Mouse (Mus musculus): ENCODE data around the gene AU040320.

The AU040320 gene

DNA sequence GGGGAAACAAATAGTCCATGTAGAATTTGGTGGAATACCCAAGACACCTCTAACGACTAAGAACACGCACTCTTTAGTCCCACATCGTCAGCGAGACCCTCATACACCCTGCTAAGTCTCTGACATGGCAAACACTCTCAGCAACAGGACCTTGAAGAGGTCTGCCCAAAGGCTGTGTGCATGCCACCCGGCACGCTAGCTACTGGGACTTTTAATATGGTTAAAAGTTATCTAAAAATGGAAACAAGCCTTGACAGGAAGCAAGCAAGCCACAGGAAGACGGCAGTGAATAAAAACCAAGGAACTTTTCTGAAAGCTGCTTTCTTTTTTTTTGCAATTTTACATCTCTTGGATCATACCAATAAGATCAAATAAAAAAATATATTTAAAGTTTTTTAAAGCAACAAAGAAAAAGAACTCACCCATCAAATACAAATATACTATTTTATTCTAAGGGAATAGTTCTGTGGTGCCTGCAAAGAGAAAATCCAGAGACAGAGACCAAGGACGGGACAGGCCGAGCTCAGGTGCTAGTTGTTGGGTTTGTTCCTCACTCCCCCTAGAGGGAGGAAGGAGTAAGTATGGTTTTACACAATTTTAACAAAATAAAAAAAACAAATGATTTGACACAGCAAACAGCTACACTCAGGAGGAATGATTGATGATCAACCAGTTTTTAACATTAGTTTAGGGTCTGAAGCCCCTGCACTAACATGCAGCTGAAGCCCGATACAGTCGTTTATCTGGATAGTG is 108.3 kb downstream of the AU040320 start:
- DNase-seq = no peak

DNA sequence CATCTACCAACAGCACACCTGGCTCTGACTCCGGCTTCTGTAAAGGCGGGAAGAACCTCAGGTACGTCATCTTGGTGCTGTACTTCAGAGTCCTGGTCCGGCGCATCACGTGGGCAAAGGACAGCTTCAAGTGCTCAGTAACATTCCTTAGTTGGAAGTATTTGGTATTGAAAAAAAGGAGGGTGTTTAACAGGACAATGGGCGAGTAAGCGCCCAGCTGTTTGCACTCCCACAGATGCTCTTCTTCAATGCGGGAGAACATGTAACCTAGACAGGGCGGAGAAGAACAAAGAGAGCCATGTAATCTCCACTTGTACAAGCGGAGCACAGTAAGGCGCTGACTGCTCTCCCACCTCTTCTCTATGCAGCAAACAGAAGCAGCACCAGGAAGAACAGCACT is 115.4 kb downstream of the AU040320 start:
- DNase-seq = no peak

DNA sequence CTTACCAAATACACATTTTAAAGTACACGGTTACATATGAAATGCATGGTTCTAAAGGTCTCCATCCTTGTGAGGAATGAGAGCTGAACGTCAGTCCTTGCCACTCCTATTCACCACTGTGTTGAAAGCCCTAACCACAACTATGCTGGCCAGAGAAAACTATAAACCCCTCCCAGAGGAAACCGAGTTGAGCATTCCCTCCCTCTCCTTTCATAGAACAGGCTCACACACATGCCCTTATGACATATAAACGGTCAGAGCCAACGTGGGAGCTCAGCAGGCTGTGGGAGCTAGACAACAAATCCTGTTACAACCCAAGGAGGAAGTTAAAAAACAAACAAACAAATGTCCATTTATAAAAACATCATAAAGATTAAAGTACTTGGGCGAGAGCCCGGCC is 119.4 kb downstream of the AU040320 start:
- no peak for DNase-seq

DNA sequence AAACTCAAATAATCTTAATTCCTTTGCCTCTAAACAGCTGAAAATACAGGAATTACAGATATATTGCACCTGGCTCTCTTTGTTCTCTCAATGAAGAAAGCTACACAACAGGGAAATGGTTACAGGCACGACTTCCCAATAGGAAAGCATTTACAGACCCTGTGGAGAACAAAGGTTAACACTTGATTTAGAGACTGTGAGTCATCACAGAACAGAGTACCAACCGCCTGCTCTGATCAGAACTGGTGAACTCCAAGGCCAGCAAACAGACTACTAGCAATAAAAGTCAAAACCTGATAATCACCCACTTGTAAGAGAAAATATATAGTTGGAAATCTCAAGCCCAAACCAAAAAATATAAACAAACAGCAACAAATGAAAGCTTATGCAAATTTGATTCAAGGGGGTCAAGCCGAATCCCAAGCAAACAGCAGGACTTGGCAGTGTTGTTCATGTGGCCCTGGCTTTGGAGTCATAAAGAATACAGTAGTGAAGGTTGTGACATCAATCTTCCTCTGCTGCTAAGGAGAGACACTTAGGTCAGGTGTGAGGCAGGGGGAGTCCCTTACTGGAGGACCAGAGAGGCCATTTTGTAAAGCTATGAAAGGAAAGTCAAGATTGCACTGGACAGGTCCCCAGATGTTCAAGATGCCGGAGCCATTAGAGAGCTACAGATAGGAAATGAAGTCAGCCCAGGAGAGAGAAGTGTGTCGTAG is 126.4 kb downstream of the AU040320 start:
- DNase-seq = no peak

DNA sequence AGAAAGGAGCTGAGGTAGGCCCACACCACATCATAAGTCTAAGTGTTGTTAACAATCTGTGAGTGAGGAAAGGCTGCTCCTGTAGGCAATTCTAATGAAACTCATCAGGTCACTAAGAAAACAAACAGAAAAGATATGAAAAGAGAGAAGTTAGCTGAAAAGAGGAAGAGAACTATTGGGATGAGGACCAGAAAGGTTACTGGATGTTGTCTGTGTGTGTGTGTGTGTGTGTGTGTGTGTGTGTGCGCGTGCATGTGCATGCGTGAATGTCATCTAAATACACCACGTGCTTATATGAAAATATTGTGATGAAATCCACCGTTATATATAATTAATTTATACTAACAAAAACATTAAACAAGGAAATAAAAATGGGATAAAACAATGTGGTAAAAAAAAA is 130.3 kb downstream of the AU040320 start:
- DNase-seq = no peak

DNA sequence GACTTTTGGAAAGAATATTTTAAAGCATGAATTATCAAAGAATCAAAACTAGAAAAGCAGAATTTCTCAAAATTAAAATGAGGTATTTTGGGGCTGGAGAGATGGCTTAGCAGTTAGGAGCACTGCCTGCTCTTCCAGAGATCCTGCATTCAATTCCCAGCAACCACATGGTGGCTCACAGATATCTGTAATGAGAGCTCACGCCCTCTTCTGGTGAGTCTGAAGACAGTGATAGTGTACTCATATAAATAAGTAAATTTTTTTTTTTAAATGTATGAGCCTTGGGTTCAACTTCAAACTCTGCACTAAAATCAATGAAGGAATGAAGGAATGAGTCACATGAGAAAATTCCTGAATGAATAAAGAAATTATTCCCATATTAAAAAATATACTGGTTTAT is 132.6 kb downstream of the AU040320 start:
- no peak for DNase-seq

DNA sequence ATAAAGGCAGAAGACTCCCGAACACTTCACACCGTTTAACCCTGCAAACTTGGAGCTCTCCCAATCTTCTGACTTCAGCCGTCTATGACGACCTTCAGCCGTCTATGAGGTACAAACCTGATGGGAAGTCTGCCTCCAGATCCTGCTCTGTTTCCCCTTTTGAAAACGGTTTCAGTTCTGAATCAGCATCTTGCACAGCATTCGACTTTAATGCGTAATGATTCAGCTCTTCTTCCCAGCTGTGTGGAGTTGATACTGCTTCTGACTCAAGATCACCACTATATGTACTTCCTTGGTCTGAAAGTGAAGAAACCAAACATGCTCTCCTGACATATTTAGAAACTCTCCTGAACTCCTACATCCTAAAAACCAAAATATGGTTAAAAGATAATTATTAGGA is 136.5 kb downstream of the AU040320 start:
- DNase-seq = no peak

Data from cerebellum, adult 11-12 months (tissue).